Mouse (Mus musculus) thymus, postnatal 36 days (tissue): ENCODE data around the gene Ndufs7.
"Not testable (repeated sequence)": the region's sequence is repeated elsewhere in the genome, so short reads cannot be mapped to it uniquely, and the experiment has no call there.

Experiments used
- DNase-seq, 2 experiments: peaks; one replicate each; pipeline ENCODE4 v3.0.0; 2022; ENCODE audit warnings: mixed read lengths in 2 of 2

Gene Ndufs7

GRCm38 (mm10) chr10:80242607-80243006 lies 6.3 kb upstream of the Ndufs7 start:
- no peak for DNase-seq

DNA sequence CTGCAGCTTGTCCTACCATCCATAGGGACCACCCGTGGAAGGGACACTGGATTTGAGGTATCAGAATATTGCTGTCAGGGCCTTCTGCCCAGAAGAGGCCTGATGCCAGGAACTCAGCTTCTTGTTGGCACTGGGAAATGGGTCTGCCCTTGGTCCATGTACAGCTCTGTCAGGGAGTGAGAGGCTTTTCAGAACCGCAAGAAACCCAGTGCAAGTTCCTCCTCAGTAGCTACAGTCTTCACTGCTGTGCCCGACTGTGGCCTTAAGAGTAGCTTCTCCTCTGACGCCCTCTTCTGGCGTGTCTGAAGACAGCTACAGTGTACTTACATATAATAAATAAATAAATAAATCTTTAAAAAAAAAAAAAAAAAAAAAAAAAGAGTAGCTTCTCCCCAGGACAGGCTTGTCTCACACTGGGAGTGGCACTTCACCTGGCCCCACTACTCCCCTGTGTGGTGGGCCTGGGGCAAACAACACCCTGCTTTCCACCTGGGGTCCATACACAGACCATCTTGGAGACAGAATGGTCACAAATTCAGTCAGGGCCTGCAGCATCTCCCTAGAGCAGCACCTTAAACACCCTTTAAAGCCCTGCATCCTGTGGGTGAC lies 4.0 kb upstream of the Ndufs7 start:
- no peak for DNase-seq

DNA sequence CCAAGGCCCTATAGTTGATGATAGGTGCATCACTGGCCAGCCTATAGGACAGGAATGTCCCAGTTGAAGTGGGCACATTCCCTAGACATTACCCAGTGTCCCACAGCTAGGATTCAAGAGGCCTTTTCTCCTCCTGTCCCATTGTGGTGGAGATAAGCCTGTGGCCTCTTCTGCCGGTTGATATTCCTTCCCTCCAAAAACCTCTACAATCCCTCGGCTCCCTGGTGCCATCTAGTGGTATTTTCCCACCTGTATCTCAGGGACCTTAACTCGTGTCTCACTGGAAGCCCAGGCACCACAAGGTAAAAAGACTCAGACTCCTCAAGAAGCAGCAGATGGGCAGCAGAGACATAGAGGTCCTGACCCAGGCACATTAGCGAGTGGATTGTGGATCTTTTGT lies 3.3 kb upstream of the Ndufs7 start:
- peak; percentile 66 to 71 for DNase-seq

- no peak for DNase-seq
These were observed 1.1 kb upstream of the Ndufs7 start for GRCm38 (mm10) chr10:80247849-80248248.

GRCm38 (mm10) chr10:80248437-80248836 lies 484 bp upstream of the Ndufs7 start:
- not testable (repeated sequence) for DNase-seq

DNA sequence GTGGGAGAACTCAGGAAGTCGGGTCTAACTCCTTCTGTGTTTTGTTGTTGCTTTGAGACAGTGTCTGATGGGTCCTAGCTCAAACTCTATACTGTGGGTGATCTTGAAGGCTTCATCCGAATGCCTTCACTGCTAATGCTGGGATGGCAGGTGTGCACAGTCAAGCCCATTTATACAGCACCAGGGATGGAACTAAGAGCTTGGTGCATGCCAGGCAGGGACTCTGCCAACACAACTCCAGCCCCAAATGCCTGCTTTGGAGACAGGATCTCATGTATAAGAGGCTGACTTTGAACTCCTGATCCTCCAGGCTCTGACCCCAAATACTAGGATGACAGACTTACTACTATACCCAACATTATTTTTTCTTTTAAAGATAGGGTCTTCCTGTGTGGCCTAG lies 1.1 kb downstream of the Ndufs7 start:
- DNase-seq = no peak

DNA sequence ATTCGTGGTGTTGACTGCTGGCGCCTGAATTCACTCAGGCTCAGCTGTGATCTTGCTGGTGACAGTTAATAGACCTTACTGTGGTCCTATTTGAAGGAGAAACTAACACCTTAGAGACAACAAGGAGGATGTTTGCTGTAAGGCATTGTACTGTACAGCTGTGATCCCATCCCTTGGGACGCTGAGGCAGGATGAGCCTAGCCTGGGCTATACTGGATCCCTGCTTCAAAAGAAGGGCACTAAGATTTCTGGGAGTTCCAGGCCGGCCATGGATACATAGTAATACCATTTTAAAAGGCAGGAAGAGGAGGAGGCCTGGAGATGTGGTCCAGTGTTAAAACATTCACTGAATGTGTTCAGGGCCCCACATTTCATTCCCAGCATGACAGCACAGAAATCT lies 1.7 kb downstream of the Ndufs7 start:
- no peak for DNase-seq

GRCm38 (mm10) chr10:80252011-80252410 lies 3.1 kb downstream of the Ndufs7 start:
- DNase-seq = no peak

- DNase-seq = no peak
These were observed 3.8 kb downstream of the Ndufs7 start for GRCm38 (mm10) chr10:80252493-80253274.

DNA sequence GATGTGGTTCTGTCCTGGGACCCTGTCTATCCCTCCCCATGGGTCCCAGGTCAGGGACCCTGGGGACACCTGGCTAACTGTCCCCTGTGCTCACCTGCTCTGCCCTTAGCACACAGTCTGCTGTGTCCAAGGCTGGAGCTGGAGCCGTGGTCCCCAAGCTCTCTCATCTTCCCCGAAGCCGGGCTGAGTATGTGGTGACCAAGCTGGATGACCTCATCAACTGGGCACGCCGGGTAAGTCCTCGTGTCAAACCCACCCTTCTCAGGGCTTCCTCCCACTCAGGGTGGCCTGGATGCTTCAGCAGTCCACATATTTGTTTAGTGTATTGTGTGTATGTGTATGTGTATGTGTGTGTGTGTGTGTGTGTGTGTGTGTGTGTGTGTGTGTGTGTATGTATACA lies 4.6 kb downstream of the Ndufs7 start:
- no peak for DNase-seq

- no peak for DNase-seq
These were observed 5.7 kb downstream of the Ndufs7 start for GRCm38 (mm10) chr10:80254331-80255297.

- DNase-seq = no peak
These were observed 7.1 kb downstream of the Ndufs7 start for GRCm38 (mm10) chr10:80255881-80256535.

DNA sequence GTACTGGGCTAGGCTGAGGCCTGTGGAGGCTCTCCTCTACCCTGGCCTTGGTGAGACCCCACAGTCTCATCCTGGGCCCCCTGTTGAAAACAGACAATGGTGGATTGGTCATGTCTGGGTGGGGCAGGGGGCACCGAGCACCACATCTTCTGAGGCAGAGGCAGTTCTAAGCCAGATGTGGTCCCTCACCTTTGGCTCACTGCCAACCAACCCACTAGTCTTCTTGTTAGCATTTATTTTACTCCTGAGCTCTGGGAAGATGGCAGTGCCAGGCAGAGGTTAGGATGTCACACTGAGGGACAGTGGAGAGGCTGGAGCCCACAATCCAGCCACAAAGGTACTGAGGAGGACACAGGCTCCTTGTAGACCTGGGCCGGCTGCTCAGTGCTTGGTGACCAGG lies 9.0 kb downstream of the Ndufs7 start:
- no peak for DNase-seq

- no peak for DNase-seq
These were observed 10.0 kb downstream of the Ndufs7 start for GRCm38 (mm10) chr10:80258752-80259462.

DNA sequence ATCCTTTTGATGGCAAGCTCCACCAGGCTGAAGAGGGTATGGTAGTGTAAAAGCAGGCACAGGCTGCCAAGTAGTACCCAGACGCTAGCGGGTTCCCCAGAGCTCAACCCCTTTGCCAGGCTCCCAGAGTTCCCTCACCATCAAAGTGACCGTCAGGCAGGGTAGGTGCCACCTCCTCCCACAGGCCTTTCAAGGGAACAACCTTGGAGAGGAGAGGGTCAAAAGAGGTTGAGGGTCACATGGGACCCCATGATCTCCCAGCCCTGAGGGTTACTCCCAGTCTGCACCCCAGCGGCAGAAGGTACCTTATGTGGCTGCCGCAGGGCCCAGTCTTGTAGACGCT lies 10.5 kb downstream of the Ndufs7 start:
- no peak for DNase-seq

DNA sequence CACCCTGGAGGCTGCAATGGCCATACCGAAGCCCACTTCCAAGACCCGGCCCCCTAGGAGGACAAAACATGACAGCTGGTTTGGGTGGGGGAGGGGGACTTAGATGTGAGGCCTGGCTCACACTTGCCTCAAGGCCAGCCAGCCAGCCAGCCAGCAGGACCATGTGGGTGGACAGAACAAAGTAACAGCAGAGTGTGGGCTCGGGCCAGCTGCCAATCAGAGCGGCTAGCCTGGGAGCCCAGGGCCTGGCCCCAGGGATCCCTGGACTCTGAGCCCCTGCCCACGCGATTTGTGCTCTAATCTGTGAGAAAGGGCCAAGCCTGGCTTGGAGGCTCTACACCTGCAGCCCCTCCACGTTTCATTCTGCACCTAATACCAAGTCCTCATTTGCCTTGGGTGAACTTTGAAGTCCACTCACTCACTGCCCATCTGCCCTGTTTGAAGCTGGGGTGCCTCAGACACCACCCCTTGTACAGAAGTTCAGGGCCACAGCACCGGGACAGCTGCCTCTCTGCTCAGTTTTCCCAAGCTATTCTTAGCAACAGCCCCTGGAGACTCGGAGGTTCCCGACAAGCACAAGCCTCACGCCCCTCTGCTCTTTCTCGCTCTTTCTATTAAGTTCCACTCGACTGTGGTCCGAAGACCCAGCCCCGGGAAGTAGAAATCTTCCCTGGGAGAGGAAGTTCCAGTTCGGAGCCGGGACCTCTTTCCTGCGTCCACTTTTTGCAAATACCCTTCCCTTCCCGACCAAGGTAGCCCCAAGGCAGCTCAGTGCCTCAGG lies 11.1 kb downstream of the Ndufs7 start:
- no peak for DNase-seq

- peak; percentile 90 for DNase-seq
These were observed 12.0 kb downstream of the Ndufs7 start, which contains the start of the genes Gamt and Dazap1 for GRCm38 (mm10) chr10:80260642-80261584. TSS of gene Gamt (minus strand) at chr10:80261012. TSS of gene Dazap1 (plus strand) at chr10:80261486.

- DNase-seq = peak; percentile 69 to 79
These were observed 12.7 kb downstream of the Ndufs7 start for GRCm38 (mm10) chr10:80261585-80261968.

DNA sequence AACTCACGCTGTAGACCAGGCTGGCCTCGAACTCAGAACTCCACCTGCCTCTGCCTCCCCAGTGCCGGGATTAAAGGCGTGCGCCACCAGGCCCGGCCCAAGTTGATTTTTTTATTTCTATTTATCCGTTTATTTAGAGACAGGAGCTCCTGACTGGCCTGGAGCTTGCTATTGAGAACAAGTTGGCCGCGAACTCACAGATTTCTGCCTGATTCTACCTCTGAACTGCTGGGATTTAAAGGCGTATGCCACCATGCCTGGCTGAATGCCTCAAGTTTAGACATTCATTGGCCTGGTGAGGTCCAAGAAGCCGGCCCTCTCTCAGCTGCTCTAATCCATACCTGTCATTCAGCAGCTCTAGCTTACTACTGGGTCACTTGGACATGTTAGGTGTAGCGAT lies 13.2 kb downstream of the Ndufs7 start:
- no peak for DNase-seq

GRCm38 (mm10) chr10:80262776-80263365 lies 13.9 kb downstream of the Ndufs7 start:
- DNase-seq = no peak
